Mouse (Mus musculus): Measurements from ENCODE around the gene Sdhc.
A peak's percentile ranks its signal among the peaks of the same experiment; 100 is the strongest.
"Not testable (repeated sequence)": the region's sequence is repeated elsewhere in the genome, so short reads cannot be mapped to it uniquely, and the experiment has no call there.

The Sdhc gene

DNA sequence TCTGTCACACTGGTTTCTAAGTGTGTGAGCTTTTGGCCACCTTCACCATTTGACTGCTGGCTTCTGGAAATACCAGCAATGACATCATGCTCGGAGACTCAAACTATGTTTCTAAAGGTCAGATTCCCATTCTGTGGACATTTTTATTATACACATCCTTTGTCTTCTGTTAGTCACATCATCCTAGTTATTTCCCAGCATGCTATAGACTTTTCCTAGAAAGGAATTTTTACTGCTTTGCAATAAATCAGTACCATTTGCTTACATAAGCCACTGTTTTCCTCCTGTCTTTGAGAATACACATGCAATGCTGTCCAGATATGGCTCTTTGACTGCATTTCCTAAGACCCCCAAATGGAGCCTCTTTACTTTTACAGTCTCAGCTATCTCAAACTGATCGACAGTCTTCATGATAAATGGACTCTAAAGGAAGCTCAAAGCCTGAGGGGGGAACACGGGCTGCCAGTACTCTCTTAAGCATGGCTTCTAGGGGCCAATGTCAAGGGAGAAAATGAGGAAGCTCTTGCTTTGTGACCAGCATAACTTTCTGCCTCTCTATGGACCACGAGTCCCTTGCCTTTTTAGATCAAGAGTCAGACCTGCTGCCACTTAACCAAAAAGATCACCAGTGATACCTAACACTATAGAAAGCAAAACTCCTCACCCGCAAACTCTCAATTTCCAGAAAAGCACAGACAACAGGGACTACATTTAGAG, 15.4 kb upstream of the Sdhc start:
- no peak for DNase-seq

DNA sequence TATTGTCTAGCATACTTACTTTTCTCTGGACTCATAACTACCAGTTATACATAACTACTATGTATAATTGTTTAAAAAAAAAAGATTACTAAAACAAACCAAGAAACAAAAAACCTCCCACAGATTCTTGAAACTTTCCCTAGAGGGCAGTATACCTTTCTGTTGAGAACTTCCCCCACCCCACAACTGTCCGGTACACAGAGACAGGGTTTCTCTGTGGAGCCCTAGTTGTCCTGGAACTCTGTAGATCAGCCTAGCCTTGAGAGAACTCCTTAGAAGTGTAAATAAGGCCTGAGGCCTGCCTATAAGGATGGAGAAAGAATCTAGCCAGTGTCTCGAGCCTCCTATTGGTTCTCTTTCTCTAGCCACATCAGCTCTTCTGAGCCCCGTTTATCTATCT, 13.9 kb upstream of the Sdhc start:
- no peak for DNase-seq

GRCm38 (mm10) chr1:171162526-171162925, 12.1 kb upstream of the Sdhc start:
- DNase-seq, result no peak

- no peak for DNase-seq
These were observed 9.1 kb upstream of the Sdhc start for GRCm38 (mm10) chr1:171159485-171159975.

- no peak for DNase-seq
These were observed 7.6 kb upstream of the Sdhc start for GRCm38 (mm10) chr1:171157965-171158364.

- DNase-seq, result no peak
These were observed 6.2 kb upstream of the Sdhc start for GRCm38 (mm10) chr1:171156644-171157043.

DNA sequence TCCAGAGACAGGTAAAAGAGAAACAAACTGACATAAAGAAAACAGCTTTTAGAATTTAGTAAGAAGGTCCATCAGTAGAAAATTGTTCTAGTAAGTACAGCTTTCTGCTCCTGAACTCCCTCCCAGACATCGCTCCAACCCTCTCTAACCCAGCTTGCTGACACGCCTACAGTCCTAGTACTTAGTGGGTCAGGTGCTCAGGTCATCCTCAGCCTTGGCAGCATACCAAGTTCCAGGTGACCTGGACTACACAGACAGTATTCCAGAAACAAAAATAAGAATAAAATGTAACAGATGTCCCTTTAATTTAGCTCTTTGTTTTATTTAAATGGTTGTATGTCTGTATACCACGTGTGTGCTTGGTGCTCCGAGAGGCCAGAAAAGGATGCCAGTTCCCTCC, 1.6 kb upstream of the Sdhc start:
- no peak for DNase-seq

GRCm38 (mm10) chr1:171150838-171151391, 512 bp upstream of the Sdhc start:
- DNase-seq, result no peak

DNA sequence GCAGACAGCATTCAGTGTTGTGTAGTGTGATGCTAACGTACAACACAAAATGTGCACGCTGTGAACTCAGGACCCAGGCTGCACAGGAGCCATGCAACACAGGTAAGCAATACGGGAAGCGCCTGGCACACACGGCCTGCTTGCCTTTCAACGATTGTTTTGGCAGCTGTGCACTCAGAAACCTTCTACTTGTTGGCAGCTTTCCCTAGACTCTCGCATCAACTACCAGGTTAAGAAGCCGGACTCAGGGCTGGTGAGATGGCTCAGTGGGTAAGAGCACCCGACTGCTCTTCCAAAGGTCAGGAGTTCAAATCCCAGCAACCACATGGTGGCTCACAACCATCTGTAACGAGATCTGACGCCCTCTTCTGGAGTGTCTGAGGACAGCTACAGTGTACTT, 7.4 kb downstream of the Sdhc start:
- DNase-seq, result not testable (repeated sequence)

- not testable (repeated sequence) for DNase-seq
These were observed 12.8 kb downstream of the Sdhc start for GRCm38 (mm10) chr1:171137486-171138155.

DNA sequence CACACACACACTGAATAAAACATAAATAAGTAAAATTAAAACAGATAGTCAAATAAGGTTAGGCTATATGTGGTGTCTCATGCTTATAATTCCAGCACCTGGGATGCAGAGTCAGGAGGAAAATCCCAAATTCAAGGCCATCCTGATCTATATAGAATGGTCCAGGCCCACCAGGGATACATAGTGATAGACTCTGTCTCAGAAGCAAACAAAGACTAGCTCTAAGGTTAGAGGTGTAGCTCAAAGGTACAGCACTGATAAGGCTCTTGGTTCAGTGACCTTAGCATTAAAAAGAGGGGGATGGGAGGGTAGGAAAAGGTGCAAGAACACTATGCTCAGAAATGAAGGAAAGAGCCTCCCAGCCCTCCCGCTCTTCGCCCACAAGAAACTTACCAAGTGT, 14.8 kb downstream of the Sdhc start:
- DNase-seq, result no peak

DNA sequence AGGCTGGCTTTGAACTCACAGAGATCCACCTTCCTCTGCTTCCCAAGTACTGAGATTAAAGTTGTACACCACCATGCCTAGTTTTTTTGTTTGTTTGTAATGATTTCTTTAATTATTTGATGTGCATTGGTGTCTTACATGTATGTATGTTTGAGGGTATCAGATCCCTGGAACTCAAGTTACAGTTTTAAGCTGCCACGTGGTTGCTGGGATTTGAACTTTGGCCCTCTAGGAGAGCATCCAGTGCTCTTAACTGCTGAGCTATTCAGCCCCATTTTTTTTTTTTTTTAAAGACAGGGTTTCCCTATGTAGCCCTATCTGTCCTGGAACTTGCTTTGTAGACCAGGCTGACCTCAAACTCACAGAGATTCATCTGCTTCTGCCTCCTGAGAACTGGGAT, 19.4 kb downstream of the Sdhc start:
- DNase-seq, result no peak

GRCm38 (mm10) chr1:171129251-171129650, 21.2 kb downstream of the Sdhc start:
- DNase-seq, result peak; percentile 31

DNA sequence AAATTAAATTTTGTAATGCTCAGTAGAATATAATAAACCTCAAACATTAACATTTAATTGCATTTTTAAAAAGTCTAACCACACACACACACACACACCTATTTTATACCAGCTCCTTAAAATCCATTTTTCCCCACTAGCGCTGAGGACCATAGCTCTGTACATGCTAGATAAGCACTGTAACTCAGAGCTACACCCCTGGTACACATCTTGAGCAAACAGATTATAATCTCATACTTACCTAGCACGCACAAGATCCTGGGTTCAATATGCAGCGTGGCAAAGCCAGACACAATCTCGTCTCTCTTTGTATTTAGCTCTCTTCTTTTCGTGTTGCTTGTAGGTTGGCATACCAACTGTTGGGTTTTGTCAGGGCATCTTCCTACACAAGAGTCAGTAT, 26.0 kb downstream of the Sdhc start:
- no peak for DNase-seq

DNA sequence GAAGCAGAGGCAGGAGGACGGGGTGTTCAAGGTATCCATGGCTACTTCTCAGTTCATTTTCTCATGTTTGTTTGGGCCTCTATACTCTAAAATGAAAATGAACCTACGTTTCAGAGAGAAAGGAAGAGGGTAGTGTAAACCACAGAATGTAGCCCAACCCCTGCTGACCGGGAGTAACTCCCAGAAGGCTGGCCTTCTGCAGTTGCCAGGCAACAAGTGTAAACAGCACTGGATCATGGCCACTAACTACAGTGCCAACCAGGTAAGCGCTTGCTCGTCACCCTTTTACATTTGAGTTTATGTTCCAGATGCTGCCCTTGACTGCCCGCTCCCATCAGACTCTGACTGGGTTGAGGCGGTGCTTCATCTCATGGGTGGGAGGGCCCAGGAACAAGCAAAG, 27.5 kb downstream of the Sdhc start:
- DNase-seq, result no peak

GRCm38 (mm10) chr1:171121839-171122238, 28.6 kb downstream of the Sdhc start:
- DNase-seq, result no peak

- no peak for DNase-seq
These were observed 29.5 kb downstream of the Sdhc start for GRCm38 (mm10) chr1:171120893-171121292.

- DNase-seq, result no peak
These were observed 31.0 kb downstream of the Sdhc start for GRCm38 (mm10) chr1:171119405-171119804.

GRCm38 (mm10) chr1:171118996-171119395, 31.4 kb downstream of the Sdhc start:
- no peak for DNase-seq

DNA sequence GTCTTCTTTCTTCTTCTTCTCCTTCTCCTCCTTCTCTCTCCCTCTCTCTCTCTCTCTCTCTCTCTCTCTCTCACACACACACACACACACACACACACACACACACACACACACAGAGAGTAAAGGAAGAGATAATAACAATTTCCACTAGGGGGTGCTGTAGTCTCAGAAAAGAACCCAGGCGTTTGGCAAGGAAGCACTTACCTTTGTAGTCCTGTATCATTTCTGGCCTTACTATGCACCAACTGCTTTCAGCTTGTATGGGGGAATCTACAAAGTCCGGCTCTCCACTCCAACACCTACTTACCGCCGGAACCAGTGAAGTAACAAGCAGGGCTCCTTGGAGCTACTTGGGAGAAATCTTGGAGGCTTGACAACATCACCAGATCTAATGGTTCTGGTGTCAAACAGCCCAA, 32.1 kb downstream of the Sdhc start:
- DNase-seq, result no peak

DNA sequence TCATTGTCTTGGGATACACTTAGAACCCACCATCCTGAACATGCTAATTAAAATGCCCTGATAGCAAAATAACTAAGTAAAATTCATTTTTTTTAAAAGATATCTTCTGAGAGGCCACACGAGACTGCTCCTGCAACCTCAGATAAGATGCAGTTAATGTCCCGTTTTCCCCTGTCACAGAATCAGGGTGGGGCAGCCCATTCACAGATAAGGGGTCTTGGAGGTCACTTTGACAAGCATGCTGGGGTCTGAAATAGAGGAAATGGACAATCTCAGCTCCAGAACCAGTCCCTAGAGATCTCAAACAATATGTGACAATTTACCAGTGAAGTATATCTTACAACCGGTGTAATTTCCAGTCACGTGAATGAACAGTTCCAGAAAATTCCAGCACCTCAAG, 34.1 kb downstream of the Sdhc start:
- no peak for DNase-seq

- DNase-seq, result peak; percentile 43
These were observed 36.5 kb downstream of the Sdhc start, which contains the start of gene Cfap126 for GRCm38 (mm10) chr1:171113873-171114299. TSS of gene Cfap126 (plus strand) at chr1:171113918.

GRCm38 (mm10) chr1:171112986-171113385, 37.4 kb downstream of the Sdhc start:
- DNase-seq, result no peak
